Mouse (Mus musculus) kidney, postnatal 0 days (tissue): ENCODE data around the gene Sigirr. TPM values are rescaled to one million over a fixed set of nuclear protein-coding genes. Genes with fewer than 3 reads are reported as not detected.

Experiments used
- ATAC-seq: fragments of 200-750 bp; cut with Nextera tagmentation; replicated peaks from 2 replicates; pipeline ENCODE4 v1.8.0; 2017; ENCODE audit warnings: low read depth, moderate number of reproducible peaks, moderate TSS enrichment, moderate library complexity; ENCODE audit not compliant: low FRiP score
- DNase-seq: peaks from one replicate; pipeline ENCODE4 v3.0.0-alpha.2; 2016; ENCODE audit warnings: low spot score
- H3K27ac ChIP-seq: fragments of 300-500 bp; sonication (generic); 2 replicates; pipeline ENCODE4 v1.5.1; 2014; ENCODE audit warnings: mild to moderate bottlenecking
- H3K27me3 ChIP-seq: fragments of 300-500 bp; sonication (generic); 2 replicates; pipeline ENCODE4 v1.6.1; 2014; ENCODE audit warnings: low read length, mixed read lengths; ENCODE audit not compliant: insufficient read depth
- H3K36me3 ChIP-seq: fragments of 300-500 bp; sonication (generic); 2 replicates; pipeline ENCODE4 v1.6.1; 2014; ENCODE audit warnings: low read length, mixed read lengths; ENCODE audit not compliant: insufficient read depth
- H3K4me1 ChIP-seq: fragments of 300-500 bp; sonication (generic); replicated peaks from 2 replicates; pipeline ENCODE4 v1.6.1; 2014; ENCODE audit warnings: antibody characterized with exemption, low read length, mixed read lengths; ENCODE audit not compliant: insufficient read depth
- H3K4me2 ChIP-seq: fragments of 300-500 bp; sonication (generic); 2 replicates; pipeline ENCODE4 v1.6.1; 2014; ENCODE audit warnings: mild to moderate bottlenecking, low read length, moderate library complexity, mixed read lengths
- H3K4me3 ChIP-seq: fragments of 300-500 bp; sonication (generic); replicated peaks from 2 replicates; pipeline ENCODE4 v1.5.1; 2014; ENCODE audit warnings: low read depth, low read length
- H3K9ac ChIP-seq: fragments of 300-500 bp; sonication (generic); 2 replicates; pipeline ENCODE4 v1.6.1; 2014; ENCODE audit warnings: low read depth, low read length
- H3K9me3 ChIP-seq: fragments of 300-500 bp; sonication (generic); replicated peaks from 2 replicates; pipeline ENCODE4 v1.6.1; 2016; ENCODE audit warnings: low read length, inconsistent platforms, mixed read lengths
- CTCF ChIP-seq: IDR thresholded peaks from 2 replicates; pipeline ENCODE4 v1.5.1; 2016; ENCODE audit warnings: antibody characterized with exemption, low read depth, mild to moderate bottlenecking, moderate library complexity
- WGBS: fragments of 180-500 bp; shearing (Covaris S2); extraction: QIAGEN DNeasy Blood & Tissue Kit; methylation state at CpG from one replicate; pipeline ENCODE4 v1.1.7; 2014; 5-methylcytosine and 5-hydroxymethylcytosine counted together
- polyA plus RNA-seq: library from polyadenylated mRNA; unstranded; fragments of >200 nt; fragmentation: Nextera tagmentation; extraction: Ambion mirVana; gene quantifications from 2 replicates; pipeline ENCODE4 v1.2.1, GENCODE M21; 2015

Sigirr gene
- polyA plus RNA-seq, 1 experiment from 2014 or later: 54.1 TPM

DNA sequence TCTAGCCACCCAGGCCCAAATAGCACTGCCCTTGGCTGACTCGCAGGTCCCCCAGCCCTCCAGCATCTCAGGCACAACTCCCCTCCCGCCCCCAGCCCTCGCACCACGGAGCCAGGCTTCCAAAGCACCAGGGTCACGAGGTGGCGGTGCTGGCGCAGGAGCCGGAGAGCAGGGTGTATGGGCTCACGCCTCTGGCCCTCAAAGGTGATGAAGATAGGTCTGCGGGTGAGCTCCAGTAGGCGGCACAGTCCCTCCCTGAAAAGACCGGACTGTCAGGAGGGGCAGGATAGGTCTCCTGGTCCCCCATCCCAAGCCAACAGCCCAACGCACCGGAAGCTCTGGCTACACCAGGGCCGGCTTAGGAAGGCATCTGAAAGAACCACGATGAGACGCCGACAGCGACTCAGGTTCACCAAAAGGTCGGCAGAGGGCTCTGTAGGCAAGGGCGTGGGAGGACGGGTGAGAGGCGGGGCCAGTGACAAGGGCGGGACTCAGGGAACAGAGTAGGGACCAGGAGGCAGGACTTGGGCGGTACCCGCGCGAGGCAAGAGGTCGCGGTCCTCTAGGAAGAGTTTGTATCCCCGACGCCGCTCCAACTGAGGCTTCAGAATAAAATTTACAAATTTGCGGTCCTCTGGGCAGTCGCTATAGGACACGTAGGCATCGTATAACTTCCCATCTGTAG is 8.2 kb downstream of the Sigirr start:
- TF ChIP-seq CTCF: peak; percentile 69
- no peak overlapping the region for H3K27ac ChIP-seq
- H3K4me2 ChIP-seq: peak overlapping the region; percentile 48
- no peak overlapping the region for H3K4me3 ChIP-seq
- H3K9me3 ChIP-seq: no peaks in the 10 kb centered on the region
- H3K36me3 ChIP-seq: no peaks in the 10 kb centered on the region
- H3K9ac ChIP-seq: no peak overlapping the region
- DNase-seq (peak; percentile 90), ATAC-seq (peak; percentile 63)
- WGBS: 5% methylated on average over 37 of the region's 37 CpGs
- H3K27me3 ChIP-seq: no peaks in the 10 kb centered on the region
- H3K4me1 ChIP-seq: peaks cover 16% of the 10 kb centered on the region

DNA sequence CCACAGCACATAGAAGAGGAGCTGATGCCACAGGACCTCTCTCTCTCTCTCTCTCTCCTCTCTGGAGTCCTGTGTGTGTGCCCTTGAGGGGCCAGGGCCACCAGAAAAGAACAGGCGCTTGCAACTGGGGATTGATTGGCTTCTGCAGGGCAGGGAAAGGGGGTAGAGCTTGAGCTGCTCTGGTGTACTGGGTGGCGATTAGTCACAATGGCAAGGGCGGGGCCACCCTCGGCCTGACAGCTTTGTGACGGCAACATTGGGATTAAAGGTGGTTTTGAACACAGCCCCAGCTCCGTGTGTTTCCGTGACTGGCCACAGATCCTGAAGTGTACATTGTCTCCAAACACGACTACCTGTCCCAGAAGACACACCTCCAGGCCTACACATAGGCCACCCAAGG is 10.1 kb downstream of the Sigirr start:
- TF ChIP-seq CTCF: no peak
- H3K4me3 ChIP-seq: no peak overlapping the region
- DNase-seq: no peak
- no peaks in the 10 kb centered on the region for H3K36me3 ChIP-seq
- no peak overlapping the region for H3K9ac ChIP-seq
- H3K4me2 ChIP-seq: no peak overlapping the region
- H3K4me1 ChIP-seq: peaks cover 16% of the 10 kb centered on the region
- ATAC-seq: no peak
- 71% methylated on average over 8 of the region's 8 CpGs for WGBS
- H3K27ac ChIP-seq: no peak overlapping the region
- H3K9me3 ChIP-seq: no peaks in the 10 kb centered on the region
- H3K27me3 ChIP-seq: no peaks in the 10 kb centered on the region

DNA sequence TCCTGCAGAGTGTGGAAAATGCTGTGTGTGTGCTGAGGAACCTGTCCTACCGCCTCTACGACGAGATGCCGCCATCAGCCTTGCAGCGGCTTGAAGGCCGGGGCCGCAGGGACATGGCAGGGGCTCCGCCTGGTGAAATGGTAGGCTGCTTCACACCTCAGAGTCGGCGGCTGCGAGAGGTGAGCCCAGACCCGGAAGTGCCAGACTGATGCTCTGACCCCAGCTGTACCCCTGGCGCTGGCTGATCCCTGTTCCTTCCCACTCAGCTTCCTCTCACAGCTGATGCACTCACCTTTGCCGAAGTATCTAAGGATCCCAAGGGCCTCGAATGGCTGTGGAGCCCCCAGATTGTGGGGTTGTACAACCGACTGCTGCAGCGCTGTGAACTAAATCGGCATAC is 11.9 kb downstream of the Sigirr start:
- H3K4me3 ChIP-seq: no peak overlapping the region
- H3K9me3 ChIP-seq: no peaks in the 10 kb centered on the region
- DNase-seq (no peak), ATAC-seq (no peak)
- peaks cover 7% of the 10 kb centered on the region for H3K4me1 ChIP-seq
- 17% methylated on average over 18 of the region's 18 CpGs for WGBS
- H3K27ac ChIP-seq: no peak overlapping the region
- TF ChIP-seq CTCF: no peak
- no peak overlapping the region for H3K4me2 ChIP-seq
- H3K27me3 ChIP-seq: no peaks in the 10 kb centered on the region
- no peak overlapping the region for H3K9ac ChIP-seq
- H3K36me3 ChIP-seq: 0 out of 2 replicates have a peak, but pooled peaks cover 6% of the 10 kb centered on the region

DNA sequence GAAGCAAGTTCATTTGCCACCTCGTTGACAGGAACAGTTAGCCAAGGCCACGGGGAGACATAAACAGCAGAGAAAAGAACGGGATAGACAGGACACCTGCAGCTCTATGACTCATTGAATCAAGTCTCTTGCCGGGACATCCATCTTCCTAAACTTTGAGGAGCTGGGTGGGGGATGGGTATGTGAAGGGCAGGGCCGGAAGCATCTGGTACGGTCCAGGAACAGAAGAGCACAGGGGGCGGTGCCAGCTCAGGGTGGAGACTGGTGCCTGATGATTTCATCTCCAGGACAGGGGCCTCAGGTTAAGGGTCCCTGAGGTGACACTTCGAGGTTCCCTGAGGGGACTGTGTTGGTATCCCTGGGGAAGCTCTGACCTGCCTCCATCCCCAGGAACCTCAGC is 12.5 kb downstream of the Sigirr start:
- Histone ChIP-seq H3K9me3 (no peaks in the 10 kb centered on the region), H3K4me3 (no peak overlapping the region), H3K27me3 (no peaks in the 10 kb centered on the region), H3K9ac (no peak overlapping the region), H3K4me2 (no peak overlapping the region), H3K4me1 (peaks cover 5% of the 10 kb centered on the region), H3K36me3 (0 out of 2 replicates have a peak, but pooled peaks cover 6% of the 10 kb centered on the region), H3K27ac (no peak overlapping the region)
- ATAC-seq (no peak), DNase-seq (no peak)
- no peak for TF ChIP-seq CTCF
- 45% methylated on average over 8 of the region's 8 CpGs for WGBS

DNA sequence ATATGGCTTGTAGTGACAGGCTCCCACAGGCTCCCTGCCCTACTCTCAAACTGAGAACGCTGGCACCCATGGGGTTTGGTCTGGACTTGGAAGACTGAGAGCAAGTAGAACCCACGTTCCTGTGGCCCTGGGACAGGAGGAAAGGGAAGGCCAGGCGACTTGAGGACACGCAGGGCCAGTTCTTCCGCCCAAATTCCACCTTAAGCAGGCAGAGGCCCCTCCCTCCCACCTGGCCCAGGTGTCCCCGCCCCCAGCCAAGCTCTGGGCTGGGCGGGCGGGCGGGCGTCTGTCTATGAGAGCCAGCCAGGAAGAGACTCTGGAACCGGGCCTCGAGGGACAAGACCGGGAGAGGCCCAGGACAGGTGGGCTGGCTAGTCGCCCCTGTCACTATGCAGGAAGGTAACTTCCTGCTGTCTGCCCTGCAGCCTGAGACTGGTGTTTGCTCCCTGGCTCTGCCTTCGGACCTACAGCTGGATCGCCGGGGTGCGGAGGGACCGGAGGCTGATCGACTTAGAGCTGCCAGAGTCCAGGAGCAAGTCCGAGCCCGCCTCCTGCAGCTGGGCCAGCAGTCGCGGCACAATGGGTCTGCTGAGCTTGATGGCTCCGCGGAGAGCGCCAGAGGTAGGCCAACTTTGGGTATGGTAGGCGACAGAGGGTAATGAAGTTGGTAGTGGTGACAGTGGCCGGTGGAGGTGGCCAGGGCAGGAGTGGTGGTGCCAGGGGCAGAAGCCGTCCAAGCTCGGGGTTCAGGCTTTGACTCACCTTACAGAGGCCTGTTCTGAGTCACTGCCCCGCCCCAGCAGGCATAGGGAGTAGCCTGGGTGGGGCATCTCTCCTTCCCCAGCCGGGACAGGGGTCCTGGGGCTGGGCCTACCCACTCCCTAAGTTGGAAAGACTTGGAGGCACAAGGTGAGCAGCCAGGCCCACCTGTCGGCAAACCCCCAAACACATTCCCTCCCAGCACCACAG is 20.6 kb downstream of the Sigirr start:
- peak; percentile 63 for ATAC-seq
- Histone ChIP-seq H3K27ac (peak overlapping the region; percentile 31; the same call in 1 of the 2 replicates), H3K4me3 (peak overlapping the region; percentile 24), H3K27me3 (no peaks in the 10 kb centered on the region), H3K9me3 (no peaks in the 10 kb centered on the region), H3K9ac (peak overlapping the region; percentile 42; the same call in 1 of the 2 replicates), H3K4me1 (no peaks in the 10 kb centered on the region; the same call in 1 of the 2 replicates), H3K4me2 (peak overlapping the region; percentile 48), H3K36me3 (0 out of 2 replicates have a peak, but pooled peaks cover 6% of the 10 kb centered on the region)
- DNase-seq: no peak
- TF ChIP-seq CTCF: no peak
- WGBS: 19% methylated on average over 34 of the region's 34 CpGs

DNA sequence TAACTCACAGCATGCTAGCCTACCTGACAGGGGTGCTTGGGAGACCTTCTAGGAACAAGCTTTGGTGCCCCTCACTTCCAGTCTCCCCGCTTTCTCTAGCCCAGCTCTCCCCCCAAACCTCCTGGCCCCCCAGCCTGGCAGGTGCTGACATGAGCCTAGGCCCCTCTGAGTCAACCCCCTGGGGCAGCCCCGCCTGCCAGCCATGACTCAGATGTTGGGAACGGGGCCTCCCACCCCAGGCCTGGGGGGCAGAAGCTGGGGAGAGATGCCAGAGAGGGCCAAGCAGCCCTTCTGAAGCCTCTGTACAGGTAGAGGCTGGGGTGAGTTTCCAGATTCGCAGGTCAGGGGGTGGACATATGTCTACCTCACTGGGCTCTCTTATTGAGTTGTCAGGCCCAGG is 21.5 kb downstream of the Sigirr start:
- Histone ChIP-seq H3K36me3 (0 out of 2 replicates have a peak, but pooled peaks cover under 1% of the 10 kb centered on the region), H3K9ac (no peak overlapping the region), H3K27me3 (no peaks in the 10 kb centered on the region), H3K4me1 (no peaks in the 10 kb centered on the region; the same call in 1 of the 2 replicates), H3K27ac (no peak overlapping the region), H3K4me3 (no peak overlapping the region), H3K9me3 (no peaks in the 10 kb centered on the region), H3K4me2 (no peak overlapping the region)
- TF ChIP-seq CTCF: no peak
- DNase-seq (no peak), ATAC-seq (no peak)
- WGBS: 71% methylated on average over 4 of the region's 4 CpGs
